Mouse (Mus musculus): ENCODE data around the gene Slc50a1. TPM values are rescaled to one million over a fixed set of nuclear protein-coding genes. Genes with fewer than 3 reads are reported as not detected.
A peak's percentile ranks its signal among the peaks of the same experiment; 100 is the strongest.

The Slc50a1 gene
- polyA plus RNA-seq, 1 experiment from 2014 or later = 38.1 TPM

- DNase-seq (no peak), ATAC-seq (ENCODE audit: low FRiP score, low TSS enrichment) (no peak)
- Histone ChIP-seq H3K4me2 (ENCODE audit: low read length) (no peak overlapping the region), H3K4me3 (replicated peaks; ENCODE audit: low read depth, low read length) (no peak overlapping the region), H3K9me3 (ENCODE audit: control insufficient read depth, low read length) (no peaks in the 10 kb centered on the region), H3K4me1 (ENCODE audit: control insufficient read depth, insufficient read depth, low read length) (peaks cover 4% of the 10 kb centered on the region; the same call in 1 of the 2 replicates), H3K36me3 (ENCODE audit: control insufficient read depth, insufficient read depth, low read length) (peaks cover 100% of the 10 kb centered on the region), H3K9ac (replicated peaks; ENCODE audit: low read length) (no peak overlapping the region), H3K27me3 (ENCODE audit: control insufficient read depth, insufficient read depth, low read length) (no peaks in the 10 kb centered on the region), H3K27ac (replicated peaks; ENCODE audit: low read depth, low read length) (no peak overlapping the region)
- 95% methylated on average over 21 of the region's 21 CpGs for WGBS
These were observed 32.7 kb downstream of the Slc50a1 start for GRCm38 (mm10) chr3:89237682-89238081.

GRCm38 (mm10) chr3:89236516-89236915 is 33.9 kb downstream of the Slc50a1 start:
- DNase-seq (no peak), ATAC-seq (ENCODE audit: low FRiP score, low TSS enrichment) (no peak)
- 94% methylated on average over 10 of the region's 10 CpGs for WGBS

GRCm38 (mm10) chr3:89233562-89234110 is 36.7 kb downstream of the Slc50a1 start:
- H3K4me1 ChIP-seq (ENCODE audit: control insufficient read depth, insufficient read depth, low read length) = no peaks in the 10 kb centered on the region
- no peak overlapping the region for H3K4me3 ChIP-seq (replicated peaks; ENCODE audit: low read depth, low read length)
- H3K27me3 ChIP-seq (ENCODE audit: control insufficient read depth, insufficient read depth, low read length) = no peaks in the 10 kb centered on the region
- WGBS = 84% methylated on average over 14 of the region's 14 CpGs
- DNase-seq = no peak
- no peak overlapping the region; the same call in 1 of the 2 replicates for H3K9ac ChIP-seq (replicated peaks; ENCODE audit: low read length)
- H3K27ac ChIP-seq (replicated peaks; ENCODE audit: low read depth, low read length) = no peak overlapping the region
- no peak overlapping the region for H3K4me2 ChIP-seq (ENCODE audit: low read length)
- peaks cover 62% of the 10 kb centered on the region for H3K36me3 ChIP-seq (ENCODE audit: control insufficient read depth, insufficient read depth, low read length)
- no peaks in the 10 kb centered on the region for H3K9me3 ChIP-seq (ENCODE audit: control insufficient read depth, low read length)
- no peak for ATAC-seq (ENCODE audit: low FRiP score, low TSS enrichment)

More at GRCm38 (mm10) chr3:89236516-89236915, 33.9 kb downstream of the Slc50a1 start:
- peaks cover 90% of the 10 kb centered on the region for H3K36me3 ChIP-seq (ENCODE audit: control insufficient read depth, insufficient read depth, low read length)
- H3K4me1 ChIP-seq (ENCODE audit: control insufficient read depth, insufficient read depth, low read length) = no peaks in the 10 kb centered on the region
- no peak overlapping the region for H3K27ac ChIP-seq (replicated peaks; ENCODE audit: low read depth, low read length)
- no peak overlapping the region for H3K4me2 ChIP-seq (ENCODE audit: low read length)
- no peaks in the 10 kb centered on the region for H3K9me3 ChIP-seq (ENCODE audit: control insufficient read depth, low read length)
- no peaks in the 10 kb centered on the region for H3K27me3 ChIP-seq (ENCODE audit: control insufficient read depth, insufficient read depth, low read length)
- no peak overlapping the region for H3K4me3 ChIP-seq (replicated peaks; ENCODE audit: low read depth, low read length)
- no peak overlapping the region for H3K9ac ChIP-seq (replicated peaks; ENCODE audit: low read length)

GRCm38 (mm10) chr3:89232614-89233013 is 37.8 kb downstream of the Slc50a1 start:
- Histone ChIP-seq H3K27me3 (ENCODE audit: control insufficient read depth, insufficient read depth, low read length) (no peaks in the 10 kb centered on the region), H3K4me1 (ENCODE audit: control insufficient read depth, insufficient read depth, low read length) (peaks cover 3% of the 10 kb centered on the region; the same call in 1 of the 2 replicates), H3K27ac (replicated peaks; ENCODE audit: low read depth, low read length) (no peak overlapping the region), H3K36me3 (ENCODE audit: control insufficient read depth, insufficient read depth, low read length) (peaks cover 51% of the 10 kb centered on the region), H3K9me3 (ENCODE audit: control insufficient read depth, low read length) (no peaks in the 10 kb centered on the region), H3K4me3 (replicated peaks; ENCODE audit: low read depth, low read length) (no peak overlapping the region), H3K4me2 (ENCODE audit: low read length) (no peak overlapping the region), H3K9ac (replicated peaks; ENCODE audit: low read length) (no peak overlapping the region)
- DNase-seq = no peak
- 72% methylated on average over 6 of the region's 6 CpGs for WGBS
- ATAC-seq (ENCODE audit: low FRiP score, low TSS enrichment) = no peak

- Histone ChIP-seq H3K9ac (replicated peaks; ENCODE audit: low read length) (no peak overlapping the region), H3K4me3 (replicated peaks; ENCODE audit: low read depth, low read length) (no peak overlapping the region), H3K27me3 (ENCODE audit: control insufficient read depth, insufficient read depth, low read length) (no peaks in the 10 kb centered on the region), H3K27ac (replicated peaks; ENCODE audit: low read depth, low read length) (no peak overlapping the region), H3K36me3 (ENCODE audit: control insufficient read depth, insufficient read depth, low read length) (peaks cover 43% of the 10 kb centered on the region), H3K9me3 (ENCODE audit: control insufficient read depth, low read length) (no peaks in the 10 kb centered on the region), H3K4me1 (ENCODE audit: control insufficient read depth, insufficient read depth, low read length) (peaks cover 11% of the 10 kb centered on the region), H3K4me2 (ENCODE audit: low read length) (no peak overlapping the region)
- DNase-seq = no peak
- 75% methylated on average over 16 of the region's 16 CpGs for WGBS
- no peak for ATAC-seq (ENCODE audit: low FRiP score, low TSS enrichment)
These were observed 38.5 kb downstream of the Slc50a1 start for GRCm38 (mm10) chr3:89231772-89232275.

GRCm38 (mm10) chr3:89231345-89231744 is 39.0 kb downstream of the Slc50a1 start:
- H3K27ac ChIP-seq (replicated peaks; ENCODE audit: low read depth, low read length) = no peak overlapping the region
- ATAC-seq (ENCODE audit: low FRiP score, low TSS enrichment) (no peak), DNase-seq (no peak)
- H3K36me3 ChIP-seq (ENCODE audit: control insufficient read depth, insufficient read depth, low read length) = peaks cover 39% of the 10 kb centered on the region
- 84% methylated on average over 7 of the region's 7 CpGs for WGBS
- H3K4me2 ChIP-seq (ENCODE audit: low read length) = no peak overlapping the region
- H3K9ac ChIP-seq (replicated peaks; ENCODE audit: low read length) = no peak overlapping the region
- no peaks in the 10 kb centered on the region for H3K9me3 ChIP-seq (ENCODE audit: control insufficient read depth, low read length)
- no peak overlapping the region for H3K4me3 ChIP-seq (replicated peaks; ENCODE audit: low read depth, low read length)
- H3K4me1 ChIP-seq (ENCODE audit: control insufficient read depth, insufficient read depth, low read length) = peaks cover 16% of the 10 kb centered on the region
- no peaks in the 10 kb centered on the region for H3K27me3 ChIP-seq (ENCODE audit: control insufficient read depth, insufficient read depth, low read length)

- Histone ChIP-seq H3K4me1 (ENCODE audit: control insufficient read depth, insufficient read depth, low read length) (peaks cover 24% of the 10 kb centered on the region), H3K4me2 (ENCODE audit: low read length) (no peak overlapping the region), H3K27ac (replicated peaks; ENCODE audit: low read depth, low read length) (no peak overlapping the region), H3K4me3 (replicated peaks; ENCODE audit: low read depth, low read length) (no peak overlapping the region), H3K9me3 (ENCODE audit: control insufficient read depth, low read length) (no peaks in the 10 kb centered on the region), H3K36me3 (ENCODE audit: control insufficient read depth, insufficient read depth, low read length) (peaks cover 31% of the 10 kb centered on the region), H3K9ac (replicated peaks; ENCODE audit: low read length) (no peak overlapping the region), H3K27me3 (ENCODE audit: control insufficient read depth, insufficient read depth, low read length) (no peaks in the 10 kb centered on the region)
- ATAC-seq (ENCODE audit: low FRiP score, low TSS enrichment) = no peak
- WGBS = 89% methylated on average over 2 of the region's 2 CpGs
- no peak for DNase-seq
These were observed 39.8 kb downstream of the Slc50a1 start for GRCm38 (mm10) chr3:89230561-89230960.

- Histone ChIP-seq H3K4me2 (ENCODE audit: low read length) (no peak overlapping the region), H3K9ac (replicated peaks; ENCODE audit: low read length) (no peak overlapping the region), H3K36me3 (ENCODE audit: control insufficient read depth, insufficient read depth, low read length) (peaks cover 18% of the 10 kb centered on the region), H3K27me3 (ENCODE audit: control insufficient read depth, insufficient read depth, low read length) (no peaks in the 10 kb centered on the region), H3K27ac (replicated peaks; ENCODE audit: low read depth, low read length) (no peak overlapping the region), H3K9me3 (ENCODE audit: control insufficient read depth, low read length) (no peaks in the 10 kb centered on the region), H3K4me3 (replicated peaks; ENCODE audit: low read depth, low read length) (no peak overlapping the region), H3K4me1 (ENCODE audit: control insufficient read depth, insufficient read depth, low read length) (peaks cover 37% of the 10 kb centered on the region)
- no peak for DNase-seq
- 72% methylated on average over 4 of the region's 4 CpGs for WGBS
- ATAC-seq (ENCODE audit: low FRiP score, low TSS enrichment) = no peak
These were observed 41.1 kb downstream of the Slc50a1 start for GRCm38 (mm10) chr3:89229276-89229675.

- no peak for ATAC-seq (ENCODE audit: low FRiP score, low TSS enrichment)
- Histone ChIP-seq H3K4me1 (ENCODE audit: control insufficient read depth, insufficient read depth, low read length) (peaks cover 41% of the 10 kb centered on the region), H3K4me2 (ENCODE audit: low read length) (peak within 1 kb of the TSS; percentile 66), H3K27me3 (ENCODE audit: control insufficient read depth, insufficient read depth, low read length) (no peaks in the 10 kb centered on the region), H3K27ac (replicated peaks; ENCODE audit: low read depth, low read length) (peak within 1 kb of the TSS; percentile 93), H3K4me3 (replicated peaks; ENCODE audit: low read depth, low read length) (peak within 1 kb of the TSS; percentile 47), H3K36me3 (ENCODE audit: control insufficient read depth, insufficient read depth, low read length) (peaks cover 17% of the 10 kb centered on the region), H3K9me3 (ENCODE audit: control insufficient read depth, low read length) (no peaks in the 10 kb centered on the region), H3K9ac (replicated peaks; ENCODE audit: low read length) (no peak within 1 kb of the TSS; the same call in 1 of the 2 replicates)
- WGBS = 36% methylated on average over 10 of the region's 10 CpGs
- no peak for DNase-seq
These were observed 41.5 kb downstream of the Slc50a1 start, which contains the start of gene Muc1 for GRCm38 (mm10) chr3:89228836-89229235. TSS of gene Muc1 (plus strand) at chr3:89229057.
